Mouse (Mus musculus): ENCODE results near the gene Plch2.

DNA sequence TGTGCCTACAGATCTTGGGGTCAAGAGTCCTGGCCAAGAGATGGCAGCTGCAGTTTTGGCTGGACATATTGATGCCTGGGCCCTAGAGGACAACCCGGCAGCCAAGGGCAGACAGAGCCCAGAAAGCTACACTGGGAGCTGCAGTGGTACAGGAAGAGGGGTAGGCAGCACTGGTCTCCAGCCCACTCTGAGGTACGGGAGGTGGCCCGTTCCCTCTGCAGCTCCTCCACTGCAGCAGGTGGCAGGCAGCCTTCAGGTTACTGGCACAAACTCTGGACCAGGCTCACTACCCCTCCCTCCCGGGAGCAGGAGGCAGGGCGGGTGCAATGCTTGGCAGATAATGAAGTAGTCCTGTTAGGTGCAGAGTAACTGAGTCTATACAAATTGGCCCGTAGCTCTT, 15.9 kb downstream of the Plch2 start:
- TF ChIP-seq CTCF (conservative IDR thresholded peaks at IDR 0.05; ENCODE audit: low read length): no peak
- no peak for TF ChIP-seq POU5F1 (IDR thresholded peaks at IDR 0.05; ENCODE audit: borderline replicate concordance, low read length)

All from E14TG2a.4 (cell line).